Mouse (Mus musculus) kidney, adult 8-10 months (tissue): Measurements from ENCODE around the gene Nt5e.

Experiments used
- DNase-seq, 2 experiments: peaks; one replicate each; pipeline ENCODE4 v3.0.0; 2022

Nt5e gene

GRCm38 (mm10) chr9:88394852-88395251 is 67.9 kb downstream of the Nt5e start:
- no peak for DNase-seq

GRCm38 (mm10) chr9:88398461-88398860 is 71.5 kb downstream of the Nt5e start:
- no peak for DNase-seq

DNA sequence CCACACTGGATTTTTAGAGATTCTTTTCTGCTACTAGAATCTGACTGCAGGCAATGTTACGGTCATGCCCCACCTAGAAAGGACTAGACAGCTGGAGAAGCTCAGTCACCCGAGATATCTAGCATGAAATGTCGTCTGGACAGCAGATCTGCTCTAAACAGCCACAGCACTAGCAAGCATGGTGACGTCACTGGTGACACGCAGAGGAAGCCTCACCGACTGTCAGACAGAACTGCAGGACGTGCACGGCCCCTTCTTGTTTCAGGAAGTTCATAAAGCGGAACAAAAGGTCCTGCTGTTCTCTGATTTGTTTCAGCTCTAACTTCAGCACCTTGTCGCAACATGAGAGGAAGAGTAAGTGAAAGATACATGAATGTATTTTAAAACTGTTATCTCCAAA is 77.1 kb downstream of the Nt5e start:
- peak in 1 of 2 experiments; percentile 2 for DNase-seq

DNA sequence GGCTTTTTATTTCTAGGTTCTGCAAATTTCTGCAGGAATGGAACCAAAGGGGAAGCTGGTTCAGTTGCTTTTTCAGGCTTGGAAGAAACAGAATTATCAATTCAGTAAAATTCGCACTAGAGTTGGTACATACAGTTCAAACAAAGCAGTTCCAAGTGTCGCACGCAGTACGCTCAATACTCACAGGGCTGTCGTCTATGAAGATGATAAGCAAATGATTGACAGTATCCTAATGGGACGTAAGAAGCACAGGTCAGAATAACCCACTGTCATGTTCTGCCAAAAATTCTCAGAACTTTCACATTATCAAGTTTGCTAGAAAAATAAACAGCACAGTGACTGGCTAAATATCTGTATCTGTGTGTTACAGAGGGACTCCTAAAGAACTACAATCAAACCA is 77.5 kb downstream of the Nt5e start:
- no peak for DNase-seq

- no peak for DNase-seq
Observed at GRCm38 (mm10) chr9:88409978-88410377, 83.0 kb downstream of the Nt5e start.

DNA sequence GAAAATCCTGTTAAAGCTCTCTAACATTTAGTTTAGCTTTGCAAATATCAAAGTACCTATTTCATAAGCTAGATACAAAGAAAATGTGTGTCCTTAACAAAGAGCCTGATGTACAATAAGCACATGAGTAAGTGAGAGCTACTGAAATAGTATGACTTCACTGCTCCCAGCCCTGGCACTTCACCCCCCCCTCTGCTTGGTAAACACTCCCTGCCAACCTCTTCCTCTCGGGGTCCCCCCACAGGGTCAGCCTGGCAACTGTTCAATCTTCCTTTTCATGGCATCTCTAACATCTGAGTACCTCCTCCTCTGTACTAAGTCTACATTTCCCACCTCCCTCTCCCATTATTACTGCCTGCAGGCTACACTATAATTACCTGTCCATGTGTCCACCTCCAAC is 89.8 kb downstream of the Nt5e start:
- no peak for DNase-seq
